Mouse (Mus musculus): Measurements from ENCODE around the gene Fbp2. TPM values are rescaled to one million over a fixed set of nuclear protein-coding genes. Genes with fewer than 3 reads are reported as not detected.
"Not testable (repeated sequence)": the region's sequence is repeated elsewhere in the genome, so short reads cannot be mapped to it uniquely, and the experiment has no call there.

The Fbp2 gene
- total RNA-seq, 2 experiments from 2014 or later = not detected

DNA sequence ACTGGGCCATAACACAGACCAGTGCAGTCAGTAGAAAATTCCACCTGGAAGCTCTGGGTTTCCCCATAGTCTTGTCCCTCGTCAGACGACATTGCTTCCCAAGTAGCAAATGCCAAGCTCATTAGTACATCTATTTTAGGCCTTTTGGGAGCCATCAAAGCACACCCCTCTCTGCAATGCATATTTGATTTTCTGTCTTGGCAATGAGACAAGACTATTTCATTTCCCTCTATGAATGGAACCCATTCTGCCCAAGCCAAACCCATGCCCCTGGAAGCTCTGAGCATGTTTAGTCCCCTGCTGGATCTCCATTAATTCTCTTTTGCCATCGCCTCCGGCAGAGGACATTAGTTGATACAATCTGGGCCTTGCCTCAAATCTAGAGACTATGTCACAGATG lies 8.6 kb upstream of the Fbp2 start:
- no peak for DNase-seq (ENCODE audit: low spot score in 2 of 2)
- intact Hi-C loops (cut with DNase I) = no loop called here

DNA sequence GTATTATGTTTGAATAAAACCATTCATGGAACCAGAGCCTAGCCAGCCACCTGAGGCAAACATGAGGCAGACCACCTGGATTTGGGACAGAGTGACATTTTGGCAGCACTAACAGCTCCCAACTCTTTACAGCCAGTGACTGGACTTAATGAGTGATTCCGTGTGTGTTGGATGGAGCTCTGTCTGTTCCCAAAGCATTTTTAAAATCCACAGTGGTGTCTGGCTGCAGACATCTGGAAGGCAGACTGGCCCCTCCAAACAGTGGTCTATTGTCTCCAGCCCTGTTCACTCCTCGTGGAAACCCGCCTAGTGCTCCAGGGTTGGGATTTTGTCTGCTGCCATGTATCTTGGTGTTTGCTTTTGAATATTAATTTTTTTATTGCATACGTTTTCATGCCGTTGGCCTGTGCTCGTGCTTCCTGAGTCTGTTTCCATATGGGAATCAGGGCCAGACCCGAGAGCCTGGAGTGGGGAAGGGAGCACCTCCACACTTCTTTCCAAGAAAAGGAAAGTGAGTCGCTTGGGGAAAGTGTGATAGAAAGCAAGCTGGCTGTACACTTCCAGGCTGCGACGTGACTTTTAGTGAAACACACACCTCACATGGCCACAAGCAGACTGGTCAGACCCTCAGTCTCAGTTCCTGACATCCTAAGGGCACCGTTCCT lies 7.6 kb upstream of the Fbp2 start:
- intact Hi-C loops (cut with DNase I) = no loop called here
- DNase-seq (ENCODE audit: low spot score in 2 of 2) = no peak

GRCm38 (mm10) chr13:62863771-62864170 lies 5.5 kb upstream of the Fbp2 start:
- intact Hi-C loops (cut with DNase I) = no loop called here
- DNase-seq (ENCODE audit: low spot score in 2 of 2) = no peak

- DNase-seq (ENCODE audit: low spot score in 2 of 2) = no peak
- intact Hi-C loops (cut with DNase I) = no loop called here
These were observed 4.7 kb upstream of the Fbp2 start for GRCm38 (mm10) chr13:62862875-62863274.

DNA sequence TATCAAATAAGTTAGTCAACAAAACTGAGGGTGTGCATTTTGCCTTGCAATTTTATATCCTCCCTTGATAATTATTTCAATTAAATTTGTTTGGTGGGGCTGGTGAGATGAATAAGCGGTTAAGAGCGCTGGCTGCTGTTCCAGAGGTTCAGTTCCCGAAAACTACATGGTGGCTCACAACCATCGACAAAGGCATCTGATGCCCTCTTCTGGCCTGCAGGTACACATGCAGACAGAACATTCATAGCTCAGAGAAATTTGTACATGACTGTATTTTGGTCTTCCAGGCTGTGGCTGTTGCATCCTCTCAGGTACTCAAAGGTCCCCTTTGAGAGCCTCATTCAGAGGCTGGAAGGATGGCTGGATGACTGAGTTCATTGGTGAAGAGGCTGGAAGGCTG lies 1.8 kb upstream of the Fbp2 start:
- intact Hi-C loops (cut with DNase I) = no loop called here
- DNase-seq (ENCODE audit: low spot score in 2 of 2) = no peak

GRCm38 (mm10) chr13:62859251-62859650 lies 1.0 kb upstream of the Fbp2 start:
- intact Hi-C loops (cut with DNase I) = loop anchor here (5.0 to 10.0 kb wide), 2 partner anchors 232 to 394 kb away; partner anchors contain the start of gene Gm49359
- not testable (repeated sequence) for DNase-seq (ENCODE audit: low spot score in 2 of 2)

DNA sequence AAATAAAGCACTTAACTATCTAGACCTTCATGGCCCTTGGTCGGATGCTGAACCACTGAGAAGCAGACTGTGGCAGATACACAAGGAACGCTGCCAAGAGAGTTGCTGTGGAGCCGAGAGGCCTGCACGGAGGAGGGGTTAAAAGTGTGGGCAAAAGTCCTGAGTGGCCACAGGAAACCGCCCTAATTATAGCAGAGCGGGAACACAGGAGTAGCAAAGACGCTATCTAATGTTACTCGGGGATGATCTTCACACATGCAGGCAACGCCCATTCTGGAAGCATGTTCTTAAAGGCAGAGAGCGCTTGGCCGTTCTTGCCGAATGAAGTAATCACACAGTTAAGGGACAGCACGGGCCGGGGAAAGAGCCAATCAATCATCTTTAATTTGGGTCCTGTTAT lies 1.4 kb downstream of the Fbp2 start:
- DNase-seq (ENCODE audit: low spot score in 2 of 2) = no peak
- intact Hi-C loops (cut with DNase I) = loop anchor here (2.0 to 10.0 kb wide), 3 partner anchors 94 to 392 kb away; partner anchors contain the start of gene Gm49359

DNA sequence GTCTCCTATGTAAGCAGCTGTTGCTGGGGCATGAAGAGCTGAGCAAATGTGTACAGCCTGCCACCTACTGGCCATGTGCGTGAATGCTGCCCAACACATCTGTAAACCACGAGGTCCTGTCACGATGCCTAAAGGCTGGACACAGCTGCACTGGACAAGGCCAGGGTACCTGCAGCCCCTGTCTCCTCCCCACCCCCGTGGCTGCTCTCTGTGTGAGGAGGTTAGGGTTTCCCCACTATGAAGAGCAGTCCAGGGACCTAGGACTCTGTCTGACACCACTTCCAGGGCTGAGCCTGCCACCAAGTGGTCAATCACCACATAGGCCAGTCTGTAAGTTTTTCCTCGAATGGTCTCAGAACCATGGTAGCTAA lies 1.9 kb downstream of the Fbp2 start:
- peak; percentile 74 to 77 for DNase-seq (ENCODE audit: low spot score in 2 of 2)
- intact Hi-C loops (cut with DNase I) = loop anchor here (2.0 to 10.0 kb wide), 3 partner anchors 93 to 391 kb away; partner anchors contain the start of gene Gm49359

- no peak for DNase-seq (ENCODE audit: low spot score in 2 of 2)
- intact Hi-C loops (cut with DNase I) = loop anchor here (2.0 to 10.0 kb wide), 3 partner anchors 93 to 391 kb away; partner anchors contain the start of gene Gm49359
These were observed 2.6 kb downstream of the Fbp2 start for GRCm38 (mm10) chr13:62855396-62856304.

- peak; percentile 26 to 51 for DNase-seq (ENCODE audit: low spot score in 2 of 2)
- intact Hi-C loops (cut with DNase I) = loop anchor here (5.0 to 10.0 kb wide), 2 partner anchors 227 to 390 kb away; partner anchors contain the start of gene Gm49359
These were observed 3.6 kb downstream of the Fbp2 start for GRCm38 (mm10) chr13:62854666-62855065.

DNA sequence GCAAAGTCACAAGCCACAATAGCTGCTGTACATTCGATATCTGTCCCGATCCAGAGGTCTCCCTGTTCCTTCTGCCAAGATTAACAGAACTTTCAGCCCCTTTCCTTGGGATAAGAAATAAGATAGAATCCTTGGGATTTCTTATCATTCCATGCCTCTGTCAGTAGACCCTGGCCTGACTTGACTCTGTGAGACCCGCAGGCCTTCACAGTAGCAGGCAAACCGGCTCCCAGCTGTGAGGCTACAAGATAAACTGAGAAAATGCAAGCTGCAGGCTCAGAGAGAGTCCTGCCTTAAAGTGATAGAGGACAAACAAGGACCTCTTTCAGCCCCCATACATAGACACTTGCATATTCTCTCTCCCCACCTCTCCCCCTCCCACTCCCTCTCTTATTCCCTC lies 24.9 kb downstream of the Fbp2 start:
- intact Hi-C loops (cut with DNase I) = no loop called here
- DNase-seq (ENCODE audit: low spot score in 2 of 2) = no peak

DNA sequence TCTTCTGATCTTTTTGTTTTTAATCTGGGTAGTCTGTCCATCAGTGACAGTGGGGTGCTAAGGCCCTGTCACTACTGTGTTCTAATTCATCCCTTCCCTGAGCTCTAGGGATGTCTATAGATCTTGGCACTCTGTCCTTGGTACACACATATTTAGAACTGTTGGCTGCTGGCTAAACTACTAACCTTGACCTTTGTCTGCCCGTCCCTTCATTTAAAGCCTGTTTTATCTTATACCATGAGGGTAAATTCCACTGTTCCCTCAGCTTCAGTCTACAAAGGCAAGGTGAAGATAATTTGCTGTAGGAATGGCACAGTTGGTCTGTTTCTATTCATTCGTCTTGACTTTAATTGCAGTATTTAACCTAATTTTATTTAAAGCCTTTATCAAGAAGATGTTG lies 26.0 kb downstream of the Fbp2 start:
- DNase-seq (ENCODE audit: low spot score in 2 of 2) = no peak
- intact Hi-C loops (cut with DNase I) = no loop called here

- intact Hi-C loops (cut with DNase I); DNase-seq (ENCODE audit: low spot score in 2 of 2): not testable (repeated sequence)
These were observed 42.5 kb downstream of the Fbp2 start for GRCm38 (mm10) chr13:62815705-62816104.

- intact Hi-C loops (cut with DNase I) = no loop called here
- DNase-seq (ENCODE audit: low spot score in 2 of 2) = no peak
These were observed 45.5 kb downstream of the Fbp2 start for GRCm38 (mm10) chr13:62812713-62813112.

DNA sequence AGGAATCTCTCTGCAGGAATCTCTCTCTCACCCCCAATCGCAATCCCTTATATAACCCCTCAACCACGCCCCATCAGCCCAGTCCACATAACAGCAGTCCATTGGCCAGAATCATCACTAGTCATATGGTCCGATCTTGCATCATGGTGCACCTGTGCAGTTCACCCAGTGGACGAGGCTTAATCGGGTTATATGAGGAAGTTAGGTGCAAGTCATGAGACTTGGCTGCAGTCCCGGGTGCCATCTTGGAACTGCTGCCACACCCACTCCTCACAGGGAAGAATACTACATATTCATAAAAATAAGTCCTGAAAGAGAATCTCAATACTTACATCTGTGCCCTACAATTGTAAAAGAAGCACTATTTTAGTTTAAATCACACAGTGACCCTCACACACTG lies 50.2 kb downstream of the Fbp2 start:
- intact Hi-C loops (cut with DNase I); DNase-seq (ENCODE audit: low spot score in 2 of 2): not testable (repeated sequence)

Other genes with a start within 250 kb of the Fbp2 start
- 1 to 10 TPM; 2.9 to 3.4 TPM for gene 6720489N17Rik, start 234.2 kb downstream of the Fbp2 start, total RNA-seq (2021)
- 10 to 100 TPM; 10.6 to 15.5 TPM for gene Platr25, start 97.7 kb downstream of the Fbp2 start, total RNA-seq (2021)
- 1 to 10 TPM; 5.8 to 6.3 TPM for gene Gm5141, start 72.6 kb downstream of the Fbp2 start, total RNA-seq (2021)
- under 1 TPM; 0.79 TPM for gene Fbp1, start 29.9 kb upstream of the Fbp2 start, total RNA-seq (2021)
- 100 to 1,000 TPM in 1 of 2 experiments, 10 to 100 TPM in 1; 93.2 to 121 TPM for gene 2010111I01Rik, start 106.5 kb upstream of the Fbp2 start, total RNA-seq (2021)